In the genomic region with DNA sequence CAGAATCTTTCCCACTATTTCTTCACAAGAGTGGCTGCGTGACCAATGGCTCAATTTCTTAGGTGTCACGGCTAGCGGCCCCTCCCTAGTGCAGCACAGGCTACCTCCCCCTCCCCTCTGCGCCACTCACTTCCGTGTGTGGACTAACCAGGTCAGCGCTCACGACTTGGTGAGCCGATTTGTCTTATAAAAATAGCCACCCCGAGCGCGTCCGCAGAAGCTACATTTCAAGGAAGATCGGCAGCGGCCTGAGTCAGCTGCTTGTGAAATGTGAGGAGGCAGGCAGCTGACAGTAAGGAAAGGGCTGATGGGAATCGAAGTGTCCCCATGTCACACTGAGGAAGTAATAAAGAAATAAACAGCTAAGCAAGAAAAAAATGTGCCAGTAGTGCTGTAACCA, we compare ENCODE assay signal across 12 mouse cellular contexts.
A peak's percentile ranks its signal among the peaks of the same experiment; 100 is the strongest.
DNase-seq lines count a peak whose midpoint lies in the region; ATAC-seq lines count a peak whose summit lies in the region.
"Had no signal": no experiment of that assay in that cellular context is flagged by ENCODE, and none has a peak within 500 bp of the region (broad histone marks: within the 10 kb centered on the region; RNA-seq: fewer than 3 reads in every experiment).

No protein-coding gene starts in this region.

- 43% methylated on average over 15 of the region's 15 CpGs for WGBS in lung, embryonic 16.5 days

- peak overlapping the region; percentile 32; the same call in 1 of the 2 replicates for H3K4me2 ChIP-seq in lung, embryonic 16.5 days (ENCODE audit: low read depth, low read length)
- H3K4me2 ChIP-seq: heart, embryonic 11.5 days; hindbrain, embryonic 15.5 days; midbrain, embryonic 12.5 days had no signal

- no peak for ATAC-seq in lung, embryonic 16.5 days (ENCODE audit: low read depth)
- ATAC-seq: forebrain, embryonic 14.5 days had no signal

- H3K27me3 ChIP-seq in lung, embryonic 16.5 days (ENCODE audit: control insufficient read depth, insufficient read depth, low read depth, low read length), result no peaks in the 10 kb centered on the region
- H3K27me3 ChIP-seq: hindbrain, embryonic 15.5 days; midbrain, embryonic 12.5 days had no signal

- H3K9me3 ChIP-seq in lung, embryonic 16.5 days (ENCODE audit: control insufficient read depth, low read length), result no peaks in the 10 kb centered on the region
- H3K9me3 ChIP-seq: hindbrain, embryonic 15.5 days; midbrain, embryonic 12.5 days had no signal

- no peak overlapping the region for H3K9ac ChIP-seq in lung, embryonic 16.5 days (ENCODE audit: low read length)
- H3K9ac ChIP-seq: hindbrain, embryonic 15.5 days; midbrain, embryonic 12.5 days had no signal

- no peaks in the 10 kb centered on the region for H3K4me1 ChIP-seq in lung, embryonic 16.5 days (replicated peaks; ENCODE audit: control insufficient read depth, insufficient read depth, low read length)
- H3K4me1 ChIP-seq: hindbrain, embryonic 15.5 days; midbrain, embryonic 12.5 days had no signal

- peak; percentile 25 for DNase-seq in adrenal gland, adult 2 months
- no peak for DNase-seq in adrenal gland, postnatal 25 days
- no peak for DNase-seq in lung, adult 18-20 months
- peak; percentile 54 for DNase-seq in kidney, postnatal 10 days
- DNase-seq in skeletal muscle tissue, adult 2 months (ENCODE audit: low read depth, low spot score), result peak; percentile 87
- DNase-seq in ovary, adult 18-20 months (ENCODE audit: low spot score), result no peak
- no peak for DNase-seq in layer of hippocampus, postnatal 36 days

- no peak overlapping the region for H3K27ac ChIP-seq in lung, embryonic 16.5 days (ENCODE audit: low read length)
- H3K27ac ChIP-seq: hindbrain, embryonic 15.5 days; midbrain, embryonic 12.5 days had no signal

- no peak overlapping the region for H3K4me3 ChIP-seq in lung, embryonic 16.5 days (ENCODE audit: low read length)
- H3K4me3 ChIP-seq: hindbrain, embryonic 15.5 days; midbrain, embryonic 12.5 days had no signal

- no peaks in the 10 kb centered on the region for H3K36me3 ChIP-seq in lung, embryonic 16.5 days (ENCODE audit: control insufficient read depth, insufficient read depth, low read length)
- H3K36me3 ChIP-seq: hindbrain, embryonic 15.5 days; midbrain, embryonic 12.5 days had no signal

Comparison
In these comparisons a context has a peak if more than half of its experiments do, and no peak if none do; other contexts are left out.
1. DNase-seq: peak in adrenal gland, adult 2 months (single experiment), kidney, postnatal 10 days (single experiment) and skeletal muscle tissue, adult 2 months (single experiment); none in adrenal gland, postnatal 25 days (single experiment), lung, adult 18-20 months (0 of 2), ovary, adult 18-20 months (single experiment) and layer of hippocampus, postnatal 36 days (0 of 2).